Mouse (Mus musculus): ENCODE measurements at regions not wholly inside any gene's neighbourhood (a gene's known extent, or its start where the extent isn't known, plus 50 kb on each side); places are given as distances from the start of the nearest gene placed in this dataset.

GRCm38 (mm10) chr10:118596206-118596605 lies 155.4 kb downstream of the Ifng start:
- TF ChIP-seq POLR2A (IDR thresholded peaks at IDR 0.05; ENCODE audit: low read depth, low read length) (no peak), CTCF (IDR thresholded peaks at IDR 0.05; ENCODE audit: extremely low read depth, insufficient read length, insufficient replicate concordance, low read depth, low read length) (no peak)
